Mouse (Mus musculus): ENCODE results near the gene Fh1.

DNA sequence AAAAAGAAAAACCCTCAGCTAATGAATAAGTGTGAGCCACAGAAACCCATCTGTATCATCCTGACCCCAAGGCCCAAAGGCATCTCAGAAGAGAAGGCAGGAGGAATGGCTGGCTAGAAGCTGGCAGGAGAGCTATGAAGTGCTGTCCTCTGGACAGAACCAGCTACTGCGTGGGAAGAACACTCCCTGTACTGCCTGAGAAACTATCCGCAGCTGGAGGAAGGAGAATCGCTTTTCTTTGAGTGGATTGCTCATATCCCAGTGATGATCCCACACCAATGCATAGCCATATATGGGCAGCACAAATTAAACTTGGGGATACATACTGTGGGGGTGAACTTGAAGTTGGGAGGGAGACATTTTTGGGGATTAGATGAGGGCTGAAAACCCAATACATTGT lies 16.7 kb downstream of the Fh1 start:
- TF ChIP-seq ZC3H11A (IDR thresholded peaks at IDR 0.05; ENCODE audit: low read depth, low read length) (no peak), JUND (IDR thresholded peaks at IDR 0.05; ENCODE audit: low read depth, low read length) (no peak), POLR2A (IDR thresholded peaks at IDR 0.05; ENCODE audit: control insufficient read depth in 1 of 2, insufficient read depth in 1 of 2, low read depth in 1 of 2, low read length in 2 of 2, poor library complexity in 1 of 2) (no peak), MYC (IDR thresholded peaks at IDR 0.05; ENCODE audit: low read depth, low read length) (no peak), NRF1 (IDR thresholded peaks at IDR 0.05; ENCODE audit: insufficient read depth, low read depth, low read length, poor library complexity, severe bottlenecking) (no peak), BHLHE40 (IDR thresholded peaks at IDR 0.05; ENCODE audit: borderline replicate concordance, low read depth, low read length) (no peak), ZMIZ1 (IDR thresholded peaks at IDR 0.05; ENCODE audit: low read depth, low read length) (no peak), RAD21 (IDR thresholded peaks at IDR 0.05; ENCODE audit: low read depth, low read length) (no peak), MEF2A (IDR thresholded peaks at IDR 0.05; ENCODE audit: extremely low read depth, insufficient replicate concordance, low read depth, low read length, poor library complexity, severe bottlenecking) (no peak), POLR2AphosphoS2 (IDR thresholded peaks at IDR 0.05; ENCODE audit: low read length) (no peak), UBTF (IDR thresholded peaks at IDR 0.05; ENCODE audit: borderline replicate concordance, insufficient read depth, low read depth, low read length) (no peak), CTCF (IDR thresholded peaks at IDR 0.05 in 2 of 3, conservative IDR thresholded peaks at IDR 0.05 in 1 of 3; ENCODE audit: control insufficient read depth in 1 of 3, insufficient read depth in 1 of 3, low read depth in 2 of 3, low read length in 3 of 3, poor library complexity in 1 of 3, severe bottlenecking in 1 of 3) (no peak)

Data from MEL (cell line).